Mouse (Mus musculus) C2C12 (cell line): ENCODE measurements at regions not wholly inside any gene's neighbourhood (a gene's known extent, or its start where the extent isn't known, plus 50 kb on each side); places are given as distances from the start of the nearest gene placed in this dataset.

Experiments used
- CEBPB ChIP-seq: IDR thresholded peaks from one replicate; pipeline ENCODE4 v1.6.1; 2011; ENCODE audit warnings: low read depth, mild to moderate bottlenecking, control low read depth, moderate library complexity
- CTCF ChIP-seq: IDR thresholded peaks from one replicate; pipeline ENCODE4 v1.5.1; 2011; ENCODE audit not compliant: control insufficient read depth, insufficient read depth, insufficient read length
- MYOD1 ChIP-seq: IDR thresholded peaks from one replicate; pipeline ENCODE4 v1.6.1; 2011; ENCODE audit warnings: low read depth; ENCODE audit not compliant: control insufficient read depth, insufficient read length
- MYOG ChIP-seq: IDR thresholded peaks from one replicate; pipeline ENCODE4 v1.6.1; 2011; ENCODE audit not compliant: control insufficient read depth, insufficient read length; ENCODE audit errors: extremely low read depth

DNA sequence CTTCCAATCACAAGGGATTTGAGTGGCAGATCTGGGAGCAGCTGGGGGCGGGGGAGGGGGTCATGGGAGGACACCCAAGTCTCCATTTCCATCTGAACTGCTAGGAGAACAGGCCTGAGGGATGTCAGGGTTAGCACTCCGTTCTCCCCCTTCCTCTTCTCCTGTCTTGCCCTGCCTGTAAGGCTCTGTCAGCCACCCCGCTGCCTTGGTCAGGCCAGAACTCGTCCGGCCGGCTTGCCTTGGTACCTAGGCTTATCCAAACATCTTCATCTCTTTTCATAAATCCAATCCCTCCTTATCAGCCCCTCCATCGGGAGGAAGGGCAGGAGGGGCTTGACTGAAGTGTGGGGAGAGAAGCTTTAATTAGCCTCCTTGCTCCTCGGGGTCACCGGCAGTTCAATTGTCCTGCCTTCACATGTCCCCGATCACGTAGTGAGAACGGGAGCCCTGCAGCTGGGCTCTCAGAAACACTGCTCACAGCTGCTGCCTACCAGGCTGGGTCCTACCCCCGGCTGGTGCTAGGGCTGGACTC is 208.0 kb downstream of the Sox9 start:
- TF ChIP-seq CTCF (no peak), CEBPB (no peak), MYOD1 (no peak), MYOG (no peak)
